Mouse (Mus musculus) right cerebral cortex, postnatal 4 days (tissue): ENCODE data around the gene Trim2.

Experiments used
- DNase-seq: peaks from one replicate; pipeline ENCODE4 v3.0.0-alpha.2; 2022

Trim2 gene

DNA sequence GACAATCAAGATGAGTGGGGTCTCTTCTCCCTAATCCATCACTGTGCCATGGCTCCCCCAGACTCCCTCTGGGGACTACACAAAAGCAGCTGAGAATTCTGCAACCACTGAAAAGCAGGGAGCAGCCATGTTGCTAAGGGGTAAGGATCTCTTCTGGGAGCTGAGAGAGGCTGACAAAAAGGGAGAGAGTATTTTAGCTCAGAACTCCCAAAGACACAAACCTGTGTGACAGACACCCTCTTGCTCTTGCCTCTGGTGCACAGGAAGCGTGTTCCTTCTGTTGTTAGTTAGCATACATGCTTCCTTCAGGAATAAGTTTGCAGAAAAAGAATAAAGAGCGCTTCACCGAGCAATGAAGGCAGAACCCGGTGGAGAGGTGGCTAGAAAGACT is 88.7 kb downstream of the Trim2 start:
- no peak for DNase-seq

DNA sequence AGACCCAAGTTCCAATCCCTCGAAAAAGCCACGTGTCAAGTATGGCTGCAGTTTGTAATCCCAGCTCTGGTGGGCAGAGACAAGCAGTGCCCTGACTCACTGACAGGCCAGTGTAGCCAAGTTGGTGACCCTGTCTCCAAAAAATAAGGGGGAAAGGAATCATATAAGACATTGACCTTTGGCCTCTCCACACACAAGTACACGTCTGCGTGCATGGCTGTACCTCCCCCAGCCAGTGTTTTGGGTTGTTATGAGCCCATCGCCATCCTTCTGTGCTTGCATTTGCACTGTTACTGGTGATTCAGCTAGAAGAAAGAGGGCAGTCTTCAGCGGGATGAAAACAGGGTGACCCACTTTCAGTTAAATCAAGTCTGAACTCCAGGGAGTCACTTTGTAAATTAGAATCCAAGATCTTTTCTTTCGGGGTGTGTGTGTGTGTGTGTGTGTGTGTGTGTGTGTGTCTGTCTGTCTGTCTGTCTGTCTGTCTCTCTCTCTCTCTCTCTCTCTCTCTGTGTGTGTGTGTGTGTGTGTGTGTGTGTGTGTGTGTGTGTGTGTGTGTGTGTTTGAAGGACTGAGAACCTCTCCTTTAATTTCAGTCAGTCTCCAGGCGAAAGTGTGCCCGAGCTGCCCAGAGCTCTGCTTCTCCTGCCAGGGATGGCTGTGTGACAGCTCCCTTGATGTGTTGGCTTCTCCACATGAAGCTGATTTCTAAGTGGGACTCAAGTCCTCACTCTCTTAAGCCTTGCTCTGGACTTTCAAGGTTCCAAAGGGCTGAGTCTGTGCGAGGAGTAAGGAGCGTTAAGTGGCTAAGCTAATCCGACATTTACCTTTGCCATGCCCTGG is 89.3 kb downstream of the Trim2 start:
- no peak for DNase-seq

DNA sequence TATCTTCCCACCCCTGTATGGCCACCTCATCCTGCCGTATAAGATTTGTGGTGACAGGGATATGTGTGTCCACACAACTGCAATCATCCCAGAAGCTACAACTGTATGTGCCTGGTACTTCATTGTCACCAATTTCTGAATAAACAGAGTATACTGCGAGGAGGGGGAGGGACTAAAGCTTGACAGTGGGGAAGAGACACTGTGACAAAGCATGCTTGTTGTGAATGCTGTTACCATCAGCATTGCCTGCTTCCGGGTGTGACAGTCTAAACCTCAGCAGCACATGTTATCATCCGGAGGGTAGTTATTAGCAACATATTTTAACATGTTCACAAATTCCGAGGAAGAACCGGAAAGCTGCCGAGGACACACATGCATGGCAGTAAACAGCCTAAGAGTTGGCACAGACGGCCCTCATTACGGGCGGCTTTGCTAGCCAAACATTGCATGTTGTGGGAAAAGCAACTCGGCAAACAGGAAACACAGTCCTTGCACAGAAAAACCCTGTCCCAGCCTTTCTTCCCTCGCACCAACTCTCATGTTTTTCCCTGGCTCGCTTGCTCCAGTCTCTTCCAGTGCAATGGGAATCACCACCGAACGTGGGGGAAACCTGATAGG is 90.8 kb downstream of the Trim2 start:
- DNase-seq: no peak

DNA sequence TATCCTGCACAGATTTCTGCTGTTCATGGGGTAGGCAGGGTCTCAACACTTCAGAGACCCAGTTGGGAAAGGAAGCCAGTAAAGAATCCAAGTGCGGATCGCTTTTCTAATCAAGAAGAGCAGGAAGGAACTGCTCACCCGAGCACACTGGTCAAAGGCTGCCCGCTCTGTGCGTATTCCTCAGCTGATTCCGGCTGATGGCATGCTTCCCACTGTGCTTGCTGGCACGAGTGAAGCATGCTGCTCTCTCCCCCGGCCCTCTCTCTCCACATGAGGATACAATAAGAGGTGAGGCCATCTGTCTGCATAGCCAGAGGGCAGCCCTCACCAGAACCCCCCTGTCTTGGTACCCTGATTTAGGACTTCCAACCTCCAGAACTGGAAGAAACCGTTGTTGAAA is 91.4 kb downstream of the Trim2 start:
- DNase-seq: peak; percentile 61

DNA sequence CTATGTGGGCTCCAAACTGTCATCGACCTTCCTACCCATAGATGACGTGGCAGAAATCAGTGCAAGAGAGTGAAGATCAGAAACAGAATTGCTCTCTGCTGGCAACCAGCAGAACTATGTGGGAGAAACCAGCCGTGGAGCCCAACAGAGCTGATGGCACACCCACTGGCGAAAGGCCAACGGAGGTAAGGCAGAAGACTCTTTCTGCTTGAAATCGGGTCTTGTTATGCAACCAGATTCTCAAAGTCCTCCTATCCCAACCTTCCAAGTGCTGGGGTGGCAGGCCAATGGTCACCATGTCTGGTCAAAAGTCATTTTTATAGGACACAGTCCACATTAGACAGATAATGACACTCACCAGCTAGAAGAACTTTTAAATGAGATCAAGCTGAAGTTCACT is 92.2 kb downstream of the Trim2 start:
- DNase-seq: peak; percentile 46

DNA sequence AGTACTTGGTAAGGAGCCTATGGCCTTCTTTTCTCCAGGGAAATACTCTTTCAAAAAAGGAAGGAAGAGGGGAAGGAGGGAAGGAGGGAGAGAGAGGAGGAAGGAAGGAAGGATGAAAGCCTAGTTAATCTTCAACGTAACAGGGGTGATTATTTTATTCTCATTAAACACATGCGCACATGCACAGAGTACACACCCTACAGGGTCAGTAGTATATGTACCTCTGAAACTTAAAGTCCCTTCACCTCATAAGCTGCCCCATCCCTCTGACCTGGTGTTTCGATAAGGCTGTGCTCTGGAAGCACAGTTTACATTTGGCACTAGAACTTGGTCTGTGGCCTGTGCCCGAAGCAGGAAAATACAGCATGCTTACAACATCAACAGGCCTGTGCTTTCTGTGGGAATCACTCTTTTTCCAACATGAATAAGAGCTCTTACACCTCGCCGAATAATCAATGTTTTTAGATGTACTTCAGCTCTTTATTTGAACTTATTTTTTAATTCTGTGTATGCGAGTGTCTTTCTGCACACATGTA is 95.3 kb downstream of the Trim2 start:
- DNase-seq: no peak

DNA sequence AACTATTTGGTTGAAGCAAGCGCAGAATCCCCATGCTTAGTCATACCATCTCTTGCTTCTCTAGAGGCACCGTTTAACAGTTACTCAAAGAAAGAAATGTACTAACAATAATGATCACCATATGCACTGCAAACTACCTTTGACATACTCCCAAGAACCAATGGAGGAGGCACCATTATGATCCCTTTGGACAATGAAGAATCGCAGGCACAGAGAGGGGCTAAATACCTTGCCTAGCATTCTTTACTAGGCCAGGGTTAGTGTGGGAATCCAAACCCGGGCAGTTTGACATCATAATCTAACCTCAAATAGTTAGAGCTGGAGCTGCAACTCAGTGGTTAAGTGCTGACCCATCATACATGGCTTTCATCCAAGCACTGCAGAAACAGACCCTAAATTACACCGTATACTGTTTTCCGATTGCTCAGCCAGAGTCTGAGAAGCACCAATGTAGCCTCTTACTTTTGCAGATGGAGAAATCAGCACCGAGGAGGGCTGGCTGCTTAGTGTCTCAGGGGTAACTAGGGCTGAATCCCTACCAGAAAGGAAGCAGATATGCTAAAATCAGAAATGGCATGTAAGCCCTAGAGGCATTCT is 97.7 kb downstream of the Trim2 start:
- no peak for DNase-seq

DNA sequence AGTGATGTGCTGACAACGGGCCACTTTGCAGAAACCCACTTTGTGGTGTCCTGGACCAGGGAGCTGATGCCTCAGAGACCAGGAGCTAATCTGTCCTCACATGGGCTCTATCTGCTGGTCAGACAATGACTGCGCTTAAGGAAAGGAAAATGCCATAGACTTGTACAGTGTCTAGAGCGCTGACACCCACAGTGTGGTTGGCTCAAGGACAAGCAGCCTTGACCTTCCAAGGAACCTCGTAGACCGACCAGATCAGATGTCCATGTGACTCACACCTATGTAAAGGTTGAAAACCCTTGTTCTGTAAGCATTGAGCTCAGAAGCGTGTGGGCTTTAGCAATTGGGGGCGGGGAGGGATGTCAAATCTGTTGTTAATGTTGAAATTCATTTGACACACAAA is 98.2 kb downstream of the Trim2 start:
- no peak for DNase-seq

DNA sequence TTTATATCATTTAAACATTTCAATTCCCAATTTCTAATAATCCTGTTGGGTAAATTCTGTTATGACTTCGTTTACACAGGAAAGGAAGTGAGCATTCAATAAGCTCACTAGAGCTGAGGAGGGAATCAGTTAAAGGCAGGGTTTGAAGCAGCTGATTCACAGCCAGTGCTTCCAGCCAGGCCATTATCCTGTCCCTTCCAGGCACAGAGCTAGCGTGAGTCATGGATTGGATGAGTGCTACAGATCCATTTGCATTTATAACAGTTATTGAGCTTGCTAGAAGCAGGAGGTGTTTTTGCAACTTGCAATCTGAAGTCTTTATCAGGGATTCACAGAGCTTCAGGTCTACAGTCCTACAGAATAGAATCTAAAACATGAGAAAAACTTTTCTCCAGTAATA is 99.3 kb downstream of the Trim2 start:
- no peak for DNase-seq

DNA sequence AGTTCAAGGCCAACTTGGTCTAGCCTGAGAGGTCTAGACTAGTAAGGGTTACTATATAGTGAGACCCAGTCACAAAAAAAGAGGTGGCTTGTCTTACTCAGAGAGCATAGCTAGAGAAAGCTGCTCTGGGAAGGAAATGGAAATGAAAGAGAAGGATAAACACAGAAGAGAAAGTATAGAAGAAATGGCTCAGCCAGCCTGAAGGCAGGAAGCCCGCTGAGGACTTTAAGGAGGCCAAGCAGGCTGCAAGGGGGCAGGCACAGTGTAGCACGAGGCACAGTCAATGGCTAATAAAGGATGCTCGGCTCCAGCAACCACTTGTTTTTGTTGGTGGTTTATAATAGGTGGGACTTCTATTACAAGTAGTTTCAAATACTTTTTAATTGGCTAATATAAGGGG is 100.6 kb downstream of the Trim2 start:
- no peak for DNase-seq

DNA sequence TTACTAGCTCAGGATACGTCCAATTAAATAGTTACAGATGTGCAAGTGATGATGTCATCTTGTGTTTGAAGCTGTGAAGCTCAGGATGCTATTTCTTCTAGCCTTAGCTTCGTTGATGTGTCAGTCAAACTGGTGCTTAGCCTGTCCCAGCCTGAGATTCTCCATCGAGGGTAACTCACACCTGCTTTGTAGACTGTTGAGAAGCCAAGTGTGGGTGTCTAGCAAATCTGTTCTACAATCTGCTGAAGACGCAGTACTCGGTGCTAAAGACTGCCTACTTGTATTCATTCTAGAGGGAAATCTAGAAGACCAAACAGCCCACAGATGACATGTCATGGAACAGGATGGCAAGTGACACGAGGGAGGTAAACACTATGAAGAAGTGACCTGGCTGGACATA is 101.0 kb downstream of the Trim2 start:
- DNase-seq: no peak

DNA sequence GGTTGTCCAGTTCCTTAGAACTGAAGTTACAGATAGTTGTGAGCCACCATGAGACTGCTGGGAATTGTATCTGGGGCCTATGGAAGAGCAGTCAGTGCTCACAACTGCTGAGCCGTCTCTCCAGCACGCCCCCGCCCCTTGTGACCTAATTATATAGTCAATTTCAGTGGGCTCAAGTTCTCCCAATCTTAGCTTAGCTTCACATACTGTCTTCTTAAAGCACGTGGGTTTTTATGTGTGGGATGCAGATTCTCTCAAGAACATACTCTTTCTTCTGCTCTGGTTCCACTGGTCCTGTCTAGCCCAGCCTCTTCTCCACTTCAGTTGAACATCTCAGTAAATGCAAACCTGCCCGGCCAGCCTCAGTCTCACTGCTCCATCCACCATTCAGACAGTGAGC is 102.0 kb downstream of the Trim2 start:
- DNase-seq: no peak

DNA sequence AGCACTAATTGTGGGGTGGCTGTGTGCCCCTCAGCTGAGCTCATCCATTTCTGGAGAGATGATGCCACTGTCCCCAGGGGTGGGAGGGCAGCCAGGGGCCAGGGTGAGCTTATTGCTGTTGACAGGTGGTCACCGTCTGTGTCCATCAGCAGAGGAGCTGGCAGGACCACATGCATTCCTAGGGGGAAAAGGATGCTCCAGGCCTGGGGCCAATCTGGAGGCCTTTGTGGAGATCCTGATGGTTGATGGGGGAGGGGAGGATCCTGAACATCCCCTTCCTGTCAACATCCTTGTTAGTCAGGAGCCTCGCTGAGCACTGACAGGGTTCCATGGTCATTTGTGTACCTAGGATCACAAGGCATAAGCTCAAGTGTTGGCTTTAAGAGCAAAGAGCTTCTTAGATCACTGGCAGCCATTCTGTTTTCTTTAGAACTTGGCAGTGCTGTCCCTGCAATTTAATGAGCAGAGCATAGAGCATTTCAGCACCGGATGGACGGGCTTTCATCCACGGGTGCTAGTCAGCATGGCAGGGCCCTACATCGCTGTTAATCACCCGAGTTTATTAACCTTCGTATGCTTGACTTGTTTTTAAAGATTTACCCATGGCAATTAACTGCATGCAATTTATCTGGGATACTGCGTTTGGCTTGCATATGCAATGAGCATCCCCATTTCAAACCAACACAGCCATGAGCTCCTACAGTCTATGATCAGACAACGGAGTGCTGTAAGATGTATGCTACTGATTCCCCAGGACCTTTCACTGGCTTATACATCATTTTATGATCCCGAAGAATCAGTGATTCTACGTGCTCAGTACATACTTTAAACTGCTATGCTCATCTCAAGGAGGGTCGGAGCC is 105.9 kb downstream of the Trim2 start:
- peak; percentile 30 for DNase-seq

DNA sequence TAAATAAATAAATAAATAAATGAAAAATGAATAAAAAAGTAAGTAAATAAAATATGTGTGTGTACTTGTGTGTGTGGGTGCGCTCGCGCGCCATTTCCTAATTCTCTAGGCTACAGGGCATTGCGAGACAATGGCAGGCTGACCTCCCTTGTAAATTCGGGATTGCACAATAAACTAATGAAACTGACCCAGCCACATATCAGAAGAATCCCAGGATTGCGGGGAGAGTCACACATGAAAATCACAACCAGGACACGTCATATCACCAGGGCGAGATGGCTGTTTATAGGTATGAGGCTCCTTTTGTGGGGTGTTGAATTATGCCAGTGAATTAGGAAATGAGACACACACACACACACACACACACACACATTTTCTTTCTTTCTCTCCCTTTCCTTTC is 107.2 kb downstream of the Trim2 start:
- DNase-seq: no peak

DNA sequence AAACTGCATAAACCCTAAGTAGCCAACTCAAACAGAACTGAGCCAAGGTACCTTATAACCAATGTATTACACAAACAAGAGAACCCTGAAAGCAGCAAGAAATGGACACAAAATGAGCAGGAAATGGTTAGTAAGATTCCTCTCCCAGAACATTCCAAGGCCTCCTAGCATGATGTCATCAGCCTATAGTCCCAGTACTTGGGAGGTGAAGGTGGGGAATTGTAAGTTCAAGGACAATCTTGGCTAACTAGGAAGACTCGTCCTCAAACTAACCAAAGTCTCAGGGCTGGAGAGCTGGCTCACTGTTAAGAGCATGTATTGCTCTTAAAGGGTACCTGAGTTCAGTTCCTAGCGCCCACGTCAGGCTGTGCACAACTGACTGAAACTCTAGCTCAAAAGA is 108.4 kb downstream of the Trim2 start:
- DNase-seq: no peak

DNA sequence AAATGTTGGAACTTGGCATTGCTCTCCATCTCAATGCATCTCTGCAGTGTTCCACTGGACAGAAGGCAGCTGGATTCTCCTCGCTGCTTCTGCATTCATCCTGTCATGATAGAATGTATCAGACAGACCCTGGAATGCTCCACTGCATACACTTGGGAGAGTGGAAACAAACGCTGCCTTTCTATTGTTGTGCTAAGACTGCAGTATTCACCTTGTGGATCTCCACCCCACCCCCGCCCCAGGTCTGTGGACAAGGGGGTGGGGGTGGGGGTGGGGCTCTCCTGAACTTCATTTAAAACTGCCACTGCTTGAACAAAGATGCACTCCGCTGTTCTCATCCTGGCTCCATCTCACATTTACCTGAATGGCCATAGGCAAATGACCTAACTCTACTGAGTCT is 112.8 kb downstream of the Trim2 start:
- no peak for DNase-seq

DNA sequence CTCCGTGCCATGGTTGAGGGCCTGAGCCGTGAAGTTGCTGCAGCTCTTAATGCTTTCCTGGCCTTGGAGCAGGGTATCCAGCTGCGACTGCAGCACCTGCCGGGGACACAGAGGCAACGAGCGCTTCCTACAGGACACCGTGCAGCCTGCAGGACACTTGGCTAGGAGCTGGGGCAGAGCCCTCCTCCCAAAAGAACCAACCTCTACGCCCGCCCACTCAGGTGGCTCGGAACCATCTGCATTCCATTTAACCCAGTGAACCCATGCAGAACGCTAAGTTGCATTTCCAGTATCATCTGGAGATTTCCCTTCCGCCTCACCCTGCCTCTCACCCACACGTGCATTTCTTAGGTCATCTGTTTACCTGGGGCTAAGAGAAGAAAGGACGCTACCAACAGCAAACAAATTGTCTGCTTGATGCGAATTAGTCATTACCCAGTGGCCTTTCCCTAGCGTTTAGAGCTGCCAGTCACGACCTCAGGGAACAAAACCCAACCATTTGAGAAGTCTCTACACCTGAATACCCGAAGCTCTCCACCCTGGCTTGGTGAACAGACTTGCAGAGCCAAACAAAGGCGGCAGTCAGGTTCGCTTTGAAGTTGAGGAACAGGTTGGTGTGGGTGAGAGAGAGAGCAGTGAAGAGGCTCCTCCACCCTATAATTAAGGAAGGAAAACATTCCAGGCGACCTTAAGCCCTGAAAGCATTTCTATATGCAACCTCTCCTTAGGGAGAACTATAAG is 115.4 kb downstream of the Trim2 start:
- DNase-seq: no peak

DNA sequence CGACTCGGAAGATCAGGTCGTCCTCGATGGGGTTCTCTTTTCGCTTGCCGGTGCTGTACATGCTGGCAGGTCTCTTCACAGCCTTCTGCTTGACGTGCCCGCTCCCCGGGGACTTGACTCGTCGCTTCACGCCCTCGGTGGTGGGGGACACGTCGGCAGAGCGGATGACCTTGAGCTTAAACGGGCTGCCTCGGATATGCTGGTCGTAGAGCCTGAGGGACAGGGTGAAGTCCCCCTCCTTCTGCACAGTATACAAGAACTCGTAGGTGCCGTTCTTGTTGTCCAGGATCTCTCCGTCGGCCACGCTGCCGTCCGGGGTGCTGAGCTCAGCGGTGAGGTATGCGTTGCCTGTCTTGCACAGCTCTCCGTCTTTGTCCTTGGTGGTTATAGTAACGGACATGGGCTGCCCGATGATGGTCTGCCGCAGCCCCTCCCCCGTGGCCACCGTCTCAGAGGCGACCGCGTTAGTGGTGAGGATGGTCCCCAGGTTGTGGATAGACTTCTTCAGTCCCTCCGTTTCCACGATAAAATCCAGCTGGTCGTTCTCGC is 116.1 kb downstream of the Trim2 start:
- peak; percentile 23 for DNase-seq

DNA sequence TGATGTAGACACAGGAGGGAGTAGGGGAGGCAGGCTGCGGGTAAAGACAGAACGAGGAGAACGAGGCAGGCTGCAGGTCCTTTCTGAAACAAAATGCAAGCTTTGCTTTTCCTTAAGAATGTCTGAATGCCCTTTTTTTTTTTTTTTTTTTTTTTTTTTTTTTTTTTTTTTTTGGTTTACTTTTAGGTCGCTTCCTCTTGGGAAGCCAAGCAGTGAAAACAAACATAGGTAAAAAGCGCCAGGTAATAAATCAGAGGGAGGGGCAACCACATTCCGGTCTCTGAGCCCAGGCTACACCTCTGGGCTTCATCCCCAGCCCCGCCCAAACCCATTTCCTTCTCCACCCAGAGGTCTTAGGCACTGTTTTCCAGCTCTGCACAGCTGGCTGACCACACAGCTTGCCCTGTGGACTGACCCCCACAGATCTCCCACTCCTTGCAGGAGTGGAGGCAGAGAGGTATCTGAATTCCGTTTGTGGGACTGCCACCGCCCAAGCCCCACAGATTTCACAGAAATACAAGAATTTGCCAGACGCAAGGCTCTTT is 117.0 kb downstream of the Trim2 start:
- DNase-seq: no peak

DNA sequence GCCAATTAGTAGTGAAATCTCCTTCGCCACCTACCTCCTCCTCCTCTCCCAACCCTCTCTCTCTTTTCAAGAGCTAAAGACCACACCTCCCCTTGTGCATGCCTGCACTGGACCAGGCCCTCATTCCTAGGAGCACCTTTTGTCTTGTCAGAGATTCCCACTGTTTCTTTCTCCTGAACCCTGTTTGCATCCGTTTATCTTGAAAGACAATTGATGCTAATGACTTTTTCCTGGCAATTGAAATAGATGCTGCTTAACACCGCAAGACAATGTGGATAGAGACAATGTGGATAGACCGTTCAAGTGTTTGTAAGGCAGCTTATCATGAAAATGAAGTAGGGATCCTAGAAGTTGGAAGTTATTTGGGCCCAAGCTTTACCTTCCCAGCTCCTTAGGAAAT is 125.0 kb downstream of the Trim2 start:
- DNase-seq: no peak

DNA sequence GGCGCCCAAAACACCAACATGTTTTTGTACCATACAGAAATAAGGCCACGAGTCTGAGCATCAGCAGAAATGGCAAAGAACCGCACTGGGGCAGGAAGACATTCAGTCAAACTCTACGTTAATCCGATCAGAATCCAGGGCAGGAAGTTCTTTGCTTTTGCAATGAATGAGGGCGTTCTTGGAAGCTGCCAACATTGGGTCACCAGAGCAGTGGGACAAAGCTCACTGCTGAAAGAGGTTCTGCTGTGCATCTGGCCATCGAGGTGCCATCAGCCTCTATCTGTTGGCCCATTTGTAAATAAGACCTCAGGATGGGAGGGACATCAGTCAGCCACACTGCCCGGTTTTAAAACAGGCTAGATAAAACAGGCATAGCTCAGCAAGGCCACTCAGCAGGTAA is 125.6 kb downstream of the Trim2 start:
- DNase-seq: no peak

DNA sequence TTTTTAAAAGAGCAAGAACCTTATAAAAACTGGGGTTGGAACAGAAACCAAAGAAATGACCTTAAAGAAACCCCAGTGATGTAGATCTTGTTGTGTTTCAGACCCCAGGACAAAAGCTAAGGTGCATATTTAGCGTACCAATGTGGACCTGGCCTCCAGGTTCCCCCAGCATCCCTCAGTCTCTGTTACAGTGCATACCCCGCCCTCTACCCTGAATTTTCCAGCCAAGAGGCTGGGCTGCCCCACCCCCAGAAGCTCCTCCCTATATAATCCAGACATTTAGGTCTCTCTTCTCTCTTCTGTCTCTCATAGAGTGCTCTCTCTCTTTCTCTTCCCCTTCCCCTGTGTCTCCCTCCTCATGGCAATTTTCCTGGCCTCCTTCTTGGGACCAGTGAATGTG is 126.4 kb downstream of the Trim2 start:
- no peak for DNase-seq
